Mouse (Mus musculus): ENCODE measurements around the gene Pcmt1.

GRCm38 (mm10) chr10:7590234-7590689 is 90.7 kb downstream of the Pcmt1 start:
- TF ChIP-seq POLR2A (IDR thresholded peaks at IDR 0.05; ENCODE audit: control insufficient read depth, extremely low read depth, insufficient read depth, low read length, poor library complexity) (no peak), CTCF (IDR thresholded peaks at IDR 0.05; ENCODE audit: borderline replicate concordance, control insufficient read depth, extremely low read depth, insufficient read depth, low read length, poor library complexity) (no peak)

Measured in thymus, adult 2 months (tissue).